13 mouse cellular contexts compared by ENCODE assay signal in genomic region chr7:101834903-101835302, GRCm38 (mm10). TPM values are rescaled to one million over a fixed set of nuclear protein-coding genes. Genes with fewer than 3 reads are reported as not detected.
DNase-seq lines count a peak whose midpoint lies in the region; ATAC-seq and TF ChIP-seq lines count a peak whose summit lies in the region.
"Had no signal": no experiment of that assay in that cellular context is flagged by ENCODE, and none has a peak within 500 bp of the region (broad histone marks: within the 10 kb centered on the region; RNA-seq: fewer than 3 reads in every experiment).

No protein-coding gene starts in this region.

- no peak for TF ChIP-seq POLR2A in brain, embryonic 14.5 days (IDR thresholded peaks at IDR 0.05; ENCODE audit: borderline replicate concordance, extremely low read depth, insufficient read depth, insufficient read length, poor library complexity, severe bottlenecking)

- H3K4me3 ChIP-seq in heart, embryonic 16.5 days (ENCODE audit: low read length): peak overlapping the region; percentile 13; the same call in 1 of the 2 replicates
- H3K4me3 ChIP-seq in hindbrain, embryonic 10.5 days: peak overlapping the region; percentile 97
- H3K4me3 ChIP-seq in midbrain, embryonic 13.5 days (replicated peaks): peak overlapping the region; percentile 70; the same call in 1 of the 2 replicates

- H3K36me3 ChIP-seq in heart, embryonic 16.5 days (ENCODE audit: control insufficient read depth, insufficient read depth): peaks cover 30% of the 10 kb centered on the region
- H3K36me3 ChIP-seq in hindbrain, embryonic 10.5 days: peaks cover 46% of the 10 kb centered on the region
- H3K36me3 ChIP-seq in midbrain, embryonic 13.5 days: peaks cover 31% of the 10 kb centered on the region

- H3K9me3 ChIP-seq in heart, embryonic 16.5 days (replicated peaks; ENCODE audit: control insufficient read depth, low read length): no peaks in the 10 kb centered on the region
- H3K9me3 ChIP-seq in hindbrain, embryonic 10.5 days: no peaks in the 10 kb centered on the region
- H3K9me3 ChIP-seq in midbrain, embryonic 13.5 days: no peaks in the 10 kb centered on the region

- no peak for TF ChIP-seq CTCF in brain, embryonic 14.5 days (IDR thresholded peaks at IDR 0.05; ENCODE audit: borderline replicate concordance, extremely low read depth, insufficient read depth, insufficient read length)

- H3K4me1 ChIP-seq in heart, embryonic 16.5 days (ENCODE audit: control insufficient read depth, insufficient read depth, low read length): peaks cover 29% of the 10 kb centered on the region
- peaks cover 54% of the 10 kb centered on the region for H3K4me1 ChIP-seq in hindbrain, embryonic 10.5 days (replicated peaks)
- peaks cover 48% of the 10 kb centered on the region for H3K4me1 ChIP-seq in midbrain, embryonic 13.5 days (replicated peaks)

- DNase-seq in heart, adult 8-10 months (ENCODE audit: low spot score): no peak
- peak; percentile 40 for DNase-seq in brain, embryonic 14.5 days (ENCODE audit: low read depth)
- no peak for DNase-seq in hindbrain, embryonic 10.5 days (ENCODE audit: low spot score)
- DNase-seq in ovary, adult 18-20 months (ENCODE audit: low spot score): no peak
- DNase-seq in adrenal gland, postnatal 10 days: no peak
- DNase-seq in spleen, adult 12 weeks (ENCODE audit: low spot score): no peak
- DNase-seq: adrenal gland, postnatal 36 days; spleen, adult 18-20 months had no signal

- 48% methylated on average over 3 of the region's 3 CpGs for WGBS in heart, embryonic 16.5 days
- 61% methylated on average over 3 of the region's 3 CpGs for WGBS in hindbrain, embryonic 10.5 days
- WGBS in midbrain, embryonic 13.5 days: 51% methylated on average over 3 of the region's 3 CpGs

- peak overlapping the region; percentile 36; the same call in 1 of the 2 replicates for H3K27ac ChIP-seq in heart, embryonic 16.5 days (ENCODE audit: low read length)
- H3K27ac ChIP-seq in hindbrain, embryonic 10.5 days: peak overlapping the region; percentile 99
- H3K27ac ChIP-seq in midbrain, embryonic 13.5 days: peak overlapping the region; percentile 67; the same call in 1 of the 2 replicates

- ATAC-seq in heart, embryonic 16.5 days (replicated peaks; ENCODE audit: extremely low read depth, insufficient read depth, low FRiP score): no peak
- no peak for ATAC-seq in midbrain, embryonic 13.5 days

- H3K27me3 ChIP-seq in heart, embryonic 16.5 days (ENCODE audit: control insufficient read depth, insufficient read depth, low read length): no peaks in the 10 kb centered on the region
- H3K27me3 ChIP-seq in hindbrain, embryonic 10.5 days (ENCODE audit: insufficient read depth, poor library complexity, severe bottlenecking): no peaks in the 10 kb centered on the region
- H3K27me3 ChIP-seq in midbrain, embryonic 13.5 days: no peaks in the 10 kb centered on the region

- H3K4me2 ChIP-seq in heart, embryonic 16.5 days (ENCODE audit: low read depth, low read length): peak overlapping the region; percentile 69
- H3K4me2 ChIP-seq in midbrain, embryonic 13.5 days (replicated peaks): peak overlapping the region; percentile 98

- no peak overlapping the region for H3K9ac ChIP-seq in heart, embryonic 16.5 days (ENCODE audit: low read length)
- no peak overlapping the region for H3K9ac ChIP-seq in midbrain, embryonic 13.5 days (replicated peaks)

RNA-seq across cellular contexts. Expression of gene Inppl1, which starts 3.1 kb away (rescaled TPM):
- 48.9 and 59.3 TPM in 2 replicates for polyA plus RNA-seq in heart, embryonic 16.5 days (2015; fragmentation: Nextera tagmentation; extraction: Ambion mirVana)
- 100 to 1,000 TPM; 174 to 207 (median 187) TPM for total RNA-seq in heart, adult 8-10 months (2022)
- 29.9 and 36.2 TPM in 2 replicates for polyA plus RNA-seq in brain, embryonic 14.5 days (2012; rRNA removed)
- 37.6 and 37.8 TPM in 2 replicates for polyA plus RNA-seq in hindbrain, embryonic 10.5 days (2016; fragmentation: Nextera tagmentation; extraction: Ambion mirVana)
- polyA plus RNA-seq in midbrain, embryonic 13.5 days (2015; fragmentation: Nextera tagmentation; extraction: Ambion mirVana): 20.3 and 26.3 TPM in 2 replicates
- 10 to 100 TPM; 72.5 to 98.1 TPM for total RNA-seq in adrenal gland, postnatal 10 days (2021)

RNA-seq across cellular contexts. Expression of gene Phox2a, which starts 16.8 kb away (rescaled TPM):
- 0.15 and 0.32 TPM in 2 replicates for polyA plus RNA-seq in heart, embryonic 16.5 days (2015; fragmentation: Nextera tagmentation; extraction: Ambion mirVana)
- total RNA-seq in heart, adult 8-10 months (2022): under 1 TPM in 2 of 4 experiments, not detected in 2; 0.22 to 0.37 TPM
- polyA plus RNA-seq in brain, embryonic 14.5 days (2012; rRNA removed): 0.87 and 3.1 TPM in 2 replicates
- 2.2 and 4.7 TPM in 2 replicates for polyA plus RNA-seq in hindbrain, embryonic 10.5 days (2016; fragmentation: Nextera tagmentation; extraction: Ambion mirVana)
- 0.24 and 0.26 TPM in 2 replicates for polyA plus RNA-seq in midbrain, embryonic 13.5 days (2015; fragmentation: Nextera tagmentation; extraction: Ambion mirVana)
- total RNA-seq in adrenal gland, postnatal 10 days (2021): 10 to 100 TPM; 20.9 to 32.4 TPM
- total RNA-seq: common myeloid progenitor, adult 5-6 weeks; left cerebral cortex, postnatal 10 days; monocyte, adult 5-6 weeks had no signal

RNA-seq across cellular contexts. Expression of gene Folr2, which starts 22.1 kb away (rescaled TPM):
- 0.98 and 2.4 TPM in 2 replicates for polyA plus RNA-seq in heart, embryonic 16.5 days (2015; fragmentation: Nextera tagmentation; extraction: Ambion mirVana)
- 1 to 10 TPM; 3.1 to 5.9 (median 4.3) TPM for total RNA-seq in heart, adult 8-10 months (2022)
- polyA plus RNA-seq in brain, embryonic 14.5 days (2012; rRNA removed): 4.3 and 4.5 TPM in 2 replicates
- 0.76 TPM in 1 of 2 replicates, not detected in the other for polyA plus RNA-seq in hindbrain, embryonic 10.5 days (2016; fragmentation: Nextera tagmentation; extraction: Ambion mirVana)
- polyA plus RNA-seq in midbrain, embryonic 13.5 days (2015; fragmentation: Nextera tagmentation; extraction: Ambion mirVana): 2.2 and 3.8 TPM in 2 replicates
- total RNA-seq in adrenal gland, postnatal 10 days (2021): 1 to 10 TPM; 4.5 to 6.2 TPM
- total RNA-seq: common myeloid progenitor, adult 5-6 weeks; monocyte, adult 5-6 weeks had no signal

RNA-seq across cellular contexts. Expression of gene Anapc15, which starts 28.6 kb away (rescaled TPM):
- polyA plus RNA-seq in heart, embryonic 16.5 days (2015; fragmentation: Nextera tagmentation; extraction: Ambion mirVana): 53.2 and 54.0 TPM in 2 replicates
- 10 to 100 TPM; 20.8 to 26.8 (median 24.9) TPM for total RNA-seq in heart, adult 8-10 months (2022)
- 88.7 and 115 TPM in 2 replicates for polyA plus RNA-seq in brain, embryonic 14.5 days (2012; rRNA removed)
- polyA plus RNA-seq in hindbrain, embryonic 10.5 days (2016; fragmentation: Nextera tagmentation; extraction: Ambion mirVana): 91.2 and 103 TPM in 2 replicates
- 79.0 and 92.2 TPM in 2 replicates for polyA plus RNA-seq in midbrain, embryonic 13.5 days (2015; fragmentation: Nextera tagmentation; extraction: Ambion mirVana)
- 10 to 100 TPM; 27.4 to 28.5 TPM for total RNA-seq in adrenal gland, postnatal 10 days (2021)

RNA-seq across cellular contexts. Expression of gene Folr1, which starts 35.7 kb away (rescaled TPM):
- polyA plus RNA-seq in heart, embryonic 16.5 days (2015; fragmentation: Nextera tagmentation; extraction: Ambion mirVana): 4.0 and 4.7 TPM in 2 replicates
- under 1 TPM in 1 of 4 experiments, not detected in 3; 0.44 TPM for total RNA-seq in heart, adult 8-10 months (2022)
- polyA plus RNA-seq in brain, embryonic 14.5 days (2012; rRNA removed): 16.3 and 25.3 TPM in 2 replicates
- 10.8 and 17.1 TPM in 2 replicates for polyA plus RNA-seq in hindbrain, embryonic 10.5 days (2016; fragmentation: Nextera tagmentation; extraction: Ambion mirVana)
- polyA plus RNA-seq in midbrain, embryonic 13.5 days (2015; fragmentation: Nextera tagmentation; extraction: Ambion mirVana): 11.1 and 13.2 TPM in 2 replicates
- 1 to 10 TPM; 1.7 to 2.3 TPM for total RNA-seq in adrenal gland, postnatal 10 days (2021)
- total RNA-seq: common myeloid progenitor, adult 5-6 weeks; monocyte, adult 5-6 weeks had no signal

Comparison
In these comparisons a context has a peak if more than half of its experiments do, and no peak if none do; other contexts are left out.
1. H3K27ac ChIP-seq: peak in every context shown above with its lines; median percentile 99 in hindbrain, embryonic 10.5 days; 67 in midbrain, embryonic 13.5 days; 36 in heart, embryonic 16.5 days.
2. H3K4me3 ChIP-seq: peak in every context shown above with its lines; median percentile 97 in hindbrain, embryonic 10.5 days; 70 in midbrain, embryonic 13.5 days; 13 in heart, embryonic 16.5 days.